Mouse (Mus musculus): ENCODE measurements around the gene Kif5c. TPM values are rescaled to one million over a fixed set of nuclear protein-coding genes. Genes with fewer than 3 reads are reported as not detected.

Gene Kif5c
- polyA plus RNA-seq (2014; fragmentation: Illumina TruSeq; extraction: RNeasy Lipid Tissue Mini Kit (QIAGEN cat#74804); ENCODE audit: insufficient read depth, low read depth, low replicate concordance): 0.14 TPM

GRCm38 (mm10) chr2:49618829-49619718 is at the start of gene Kif5c:
Kif5c (plus strand) TSS chr2:49619298.

GRCm38 (mm10) chr2:49787376-49788050 is 168.4 kb downstream of the Kif5c start, which contains the start of gene Lypd6b:
Lypd6b (plus strand) TSS chr2:49787688.

Other genes with a start within 250 kb of the Kif5c start
- gene Epc2, start 167.8 kb upstream of the Kif5c start, polyA plus RNA-seq (2014; fragmentation: Illumina TruSeq; extraction: RNeasy Lipid Tissue Mini Kit (QIAGEN cat#74804); ENCODE audit: insufficient read depth, low read depth, low replicate concordance): 11.2 TPM
- gene Lypd6b, start 168.4 kb downstream of the Kif5c start, polyA plus RNA-seq (2014; fragmentation: Illumina TruSeq; extraction: RNeasy Lipid Tissue Mini Kit (QIAGEN cat#74804); ENCODE audit: insufficient read depth, low read depth, low replicate concordance): 2.6 TPM